In genomic region chr17:5416518-5416917, GRCm38 (mm10) we compare ENCODE assay signal across 23 mouse cellular contexts. TPM values are rescaled to one million over a fixed set of nuclear protein-coding genes. Genes with fewer than 3 reads are reported as not detected.
A peak's percentile ranks its signal among the peaks of the same experiment; 100 is the strongest.
DNase-seq lines count a peak whose midpoint lies in the region; ATAC-seq and TF ChIP-seq lines count a peak whose summit lies in the region.
"Had no signal": no experiment of that assay in that cellular context is flagged by ENCODE, and none has a peak within 500 bp of the region (broad histone marks: within the 10 kb centered on the region; RNA-seq: fewer than 3 reads in every experiment).

No protein-coding gene starts in this region.

- no peak overlapping the region for H3K4me2 ChIP-seq in intestine, embryonic 16.5 days (ENCODE audit: low read depth, low read length)
- H3K4me2 ChIP-seq: embryonic facial prominence, embryonic 12.5 days; forebrain, embryonic 13.5 days; forebrain, embryonic 15.5 days had no signal

- H3K9me3 ChIP-seq in E14TG2a.4 (ENCODE audit: low read length), result no peaks in the 10 kb centered on the region
- no peaks in the 10 kb centered on the region for H3K9me3 ChIP-seq in intestine, embryonic 16.5 days (ENCODE audit: control insufficient read depth, low read length)
- H3K9me3 ChIP-seq: embryonic facial prominence, embryonic 10.5 days; embryonic facial prominence, embryonic 12.5 days; forebrain, embryonic 13.5 days; forebrain, embryonic 15.5 days had no signal

- H3K4me1 ChIP-seq in E14TG2a.4 (replicated peaks; ENCODE audit: low read depth, low read length), result peaks cover 67% of the 10 kb centered on the region
- H3K4me1 ChIP-seq in intestine, embryonic 16.5 days (ENCODE audit: control insufficient read depth, insufficient read depth, low read length), result no peaks in the 10 kb centered on the region
- H3K4me1 ChIP-seq: embryonic facial prominence, embryonic 10.5 days; embryonic facial prominence, embryonic 12.5 days; forebrain, embryonic 13.5 days; forebrain, embryonic 15.5 days had no signal

- no peak for TF ChIP-seq CTCF in E14TG2a.4 (conservative IDR thresholded peaks at IDR 0.05; ENCODE audit: low read length)

- H3K36me3 ChIP-seq in E14TG2a.4 (ENCODE audit: insufficient read depth, low read length), result peaks cover 37% of the 10 kb centered on the region
- no peaks in the 10 kb centered on the region for H3K36me3 ChIP-seq in intestine, embryonic 16.5 days (ENCODE audit: control insufficient read depth, insufficient read depth, low read length)

- H3K27me3 ChIP-seq in E14TG2a.4 (ENCODE audit: insufficient read depth, low read length), result no peaks in the 10 kb centered on the region
- no peaks in the 10 kb centered on the region for H3K27me3 ChIP-seq in intestine, embryonic 16.5 days (replicated peaks; ENCODE audit: control insufficient read depth, insufficient read depth, low read length)
- H3K27me3 ChIP-seq: embryonic facial prominence, embryonic 12.5 days; forebrain, embryonic 13.5 days; forebrain, embryonic 15.5 days; Patski had no signal

- no peak for ATAC-seq in intestine, embryonic 16.5 days
- ATAC-seq: activated CD4-positive, CD25-positive, alpha-beta regulatory T cell, adult 4 months; forebrain, embryonic 13.5 days; forebrain, embryonic 15.5 days; forebrain, postnatal 0 days; Patski had no signal

- whole genome bisulfite sequencing in intestine, embryonic 16.5 days, result 95% methylated on average over 3 of the region's 3 CpGs

- H3K9ac ChIP-seq in intestine, embryonic 16.5 days (ENCODE audit: low read depth, low read length), result no peak overlapping the region
- H3K9ac ChIP-seq: embryonic facial prominence, embryonic 12.5 days; forebrain, embryonic 13.5 days; forebrain, embryonic 15.5 days; forebrain, postnatal 0 days had no signal

- DNase-seq in ES-CJ7 (ENCODE audit: low read depth, low spot score), result peak; percentile 71
- peak; percentile 85 for DNase-seq in R1 (ENCODE audit: low read depth, low spot score)
- DNase-seq in retina, postnatal 1 day, result no peak
- DNase-seq in frontal cortex, adult 2 months (ENCODE audit: extremely low spot score in 1 of 2, low spot score in 1 of 2), result no peak
- DNase-seq: adrenal gland, adult 8-10 months; adrenal gland, postnatal 14 days; adrenal gland, postnatal 36 days; cerebellum, adult 11-12 months; cerebellum, adult 2 months; cerebellum, adult 9-10 months; cerebellum, postnatal 10 days; cerebellum, postnatal 25 days; forebrain, postnatal 0 days had no signal

- no peak overlapping the region for H3K27ac ChIP-seq in intestine, embryonic 16.5 days (ENCODE audit: low read length)
- H3K27ac ChIP-seq: embryonic facial prominence, embryonic 10.5 days; embryonic facial prominence, embryonic 12.5 days; forebrain, embryonic 13.5 days; forebrain, embryonic 15.5 days had no signal

- H3K4me3 ChIP-seq in E14TG2a.4 (replicated peaks; ENCODE audit: low read length), result peak overlapping the region; percentile 17; the same call in 1 of the 2 replicates
- no peak overlapping the region for H3K4me3 ChIP-seq in intestine, embryonic 16.5 days (ENCODE audit: low read length)
- H3K4me3 ChIP-seq: embryonic facial prominence, embryonic 10.5 days; embryonic facial prominence, embryonic 12.5 days; forebrain, embryonic 13.5 days; forebrain, embryonic 15.5 days had no signal

RNA-seq across cellular contexts. Expression of gene Ldhal6b, which starts 2.0 kb away (rescaled TPM):
- 1.2 and 1.4 TPM in 2 replicates for polyA plus RNA-seq in frontal cortex, adult 2 months (2012; rRNA removed)
- 0.11 TPM in 1 of 2 replicates, not detected in the other for polyA plus RNA-seq in intestine, embryonic 16.5 days (2015; fragmentation: Nextera tagmentation; extraction: Ambion mirVana)
- polyA plus RNA-seq: C2C12; embryonic facial prominence, embryonic 10.5 days; forebrain, embryonic 11.5 days; forebrain, embryonic 13.5 days; forebrain, embryonic 15.5 days; forebrain, postnatal 0 days had no signal

RNA-seq across cellular contexts. Expression of gene Tmem242, which starts 23.5 kb away (rescaled TPM):
- 40.9 and 41.2 TPM in 2 replicates for polyA plus RNA-seq in frontal cortex, adult 2 months (2012; rRNA removed)
- polyA plus RNA-seq in intestine, embryonic 16.5 days (2015; fragmentation: Nextera tagmentation; extraction: Ambion mirVana), result 121 and 132 TPM in 2 replicates

Comparison
In these comparisons a context has a peak if more than half of its experiments do, and no peak if none do; other contexts are left out.
1. DNase-seq: peak in ES-CJ7 (single experiment) and R1 (single experiment); none in retina, postnatal 1 day (single experiment) and frontal cortex, adult 2 months (0 of 2).